Mouse (Mus musculus) spleen, adult 2 months (tissue): ENCODE results near the gene B4galt5.

Experiments used
- CTCF ChIP-seq: fragments of 200-500 bp; IDR thresholded peaks from 2 replicates; pipeline ENCODE4 v1.5.1; 2011; ENCODE audit warnings: mild to moderate bottlenecking, inconsistent platforms; ENCODE audit not compliant: insufficient read depth, insufficient read length, insufficient replicate concordance; ENCODE audit errors: extremely low read depth
- POLR2A ChIP-seq: fragments of 200-500 bp; IDR thresholded peaks from 2 replicates; pipeline ENCODE4 v1.6.1; 2011; ENCODE audit warnings: low read depth, low read length, inconsistent platforms

GRCm38 (mm10) chr2:167382389-167382788, 33.4 kb upstream of the B4galt5 start:
- TF ChIP-seq POLR2A (no peak), CTCF (no peak)
